Mouse (Mus musculus): ENCODE results near the gene Atl3.

The Atl3 gene

GRCm38 (mm10) chr19:7500701-7501100 is 6.9 kb downstream of the Atl3 start:
- no peak for DNase-seq

GRCm38 (mm10) chr19:7502432-7502831 is 8.6 kb downstream of the Atl3 start:
- DNase-seq, result peak in 1 of 2 experiments; percentile 24

GRCm38 (mm10) chr19:7506321-7506720 is 12.5 kb downstream of the Atl3 start:
- DNase-seq, result no peak

- no peak for DNase-seq
Observed at GRCm38 (mm10) chr19:7508026-7508425, 14.2 kb downstream of the Atl3 start.

GRCm38 (mm10) chr19:7516437-7516836 is 22.6 kb downstream of the Atl3 start:
- DNase-seq, result no peak

GRCm38 (mm10) chr19:7521619-7522018 is 27.8 kb downstream of the Atl3 start:
- DNase-seq, result no peak

GRCm38 (mm10) chr19:7522856-7523255 is 29.0 kb downstream of the Atl3 start:
- no peak for DNase-seq

- no peak for DNase-seq
Observed at GRCm38 (mm10) chr19:7523292-7523691, 29.5 kb downstream of the Atl3 start.

GRCm38 (mm10) chr19:7523781-7524180 is 29.9 kb downstream of the Atl3 start:
- DNase-seq, result no peak

- no peak for DNase-seq
Observed at GRCm38 (mm10) chr19:7524879-7525278, 31.0 kb downstream of the Atl3 start.

GRCm38 (mm10) chr19:7528639-7529428 is 35.0 kb downstream of the Atl3 start:
- peak; percentile 21 to 35 for DNase-seq

GRCm38 (mm10) chr19:7531906-7532305 is 38.1 kb downstream of the Atl3 start:
- DNase-seq, result no peak

- DNase-seq, result no peak
Observed at GRCm38 (mm10) chr19:7533891-7534290, 40.1 kb downstream of the Atl3 start.

- no peak for DNase-seq
Observed at GRCm38 (mm10) chr19:7548924-7549323, 55.1 kb downstream of the Atl3 start.

GRCm38 (mm10) chr19:7551550-7552300 is 57.9 kb downstream of the Atl3 start:
- DNase-seq, result peak; percentile 28 to 43

- peak in 1 of 2 experiments; percentile 20 for DNase-seq
Observed at GRCm38 (mm10) chr19:7552301-7552673, 58.4 kb downstream of the Atl3 start.

GRCm38 (mm10) chr19:7553441-7553840 is 59.6 kb downstream of the Atl3 start:
- DNase-seq, result no peak

GRCm38 (mm10) chr19:7554881-7555280 is 61.0 kb downstream of the Atl3 start:
- DNase-seq, result no peak

- DNase-seq, result no peak
Observed at GRCm38 (mm10) chr19:7556641-7557040, 62.8 kb downstream of the Atl3 start.

GRCm38 (mm10) chr19:7557328-7557822 is 63.5 kb downstream of the Atl3 start, which contains the start of gene Pla2g16:
Gene Pla2g16 (plus strand): TSS chr19:7557459.
- peak; percentile 81 to 82 for DNase-seq

- no peak for DNase-seq
Observed at GRCm38 (mm10) chr19:7557844-7558243, 64.0 kb downstream of the Atl3 start.

GRCm38 (mm10) chr19:7558675-7559074 is 64.8 kb downstream of the Atl3 start:
- no peak for DNase-seq

GRCm38 (mm10) chr19:7559986-7560385 is 66.1 kb downstream of the Atl3 start:
- no peak for DNase-seq

- DNase-seq, result no peak
Observed at GRCm38 (mm10) chr19:7561456-7561855, 67.6 kb downstream of the Atl3 start.
